Mouse (Mus musculus) monocyte, adult 2 months (primary cell): ENCODE measurements around the gene Zbtb16.

Experiments used
- DNase-seq, 2 experiments: peaks; one replicate each; pipeline ENCODE4 v3.0.0; 2022; ENCODE audit warnings: low spot score in 2 of 2, low read depth in 1 of 2

The Zbtb16 gene

GRCm38 (mm10) chr9:48803460-48804240 lies 32.4 kb downstream of the Zbtb16 start:
- DNase-seq = no peak

GRCm38 (mm10) chr9:48802374-48802773 lies 33.6 kb downstream of the Zbtb16 start:
- DNase-seq = no peak

- no peak for DNase-seq
Measured at GRCm38 (mm10) chr9:48801322-48801721, 34.7 kb downstream of the Zbtb16 start.

GRCm38 (mm10) chr9:48800627-48801026 lies 35.4 kb downstream of the Zbtb16 start:
- no peak for DNase-seq

- no peak for DNase-seq
Measured at GRCm38 (mm10) chr9:48798044-48798443, 38.0 kb downstream of the Zbtb16 start.

GRCm38 (mm10) chr9:48796267-48796822 lies 39.7 kb downstream of the Zbtb16 start:
- no peak for DNase-seq

GRCm38 (mm10) chr9:48795740-48796139 lies 40.3 kb downstream of the Zbtb16 start:
- no peak for DNase-seq

GRCm38 (mm10) chr9:48795095-48795494 lies 40.9 kb downstream of the Zbtb16 start:
- DNase-seq = no peak

GRCm38 (mm10) chr9:48794463-48794862 lies 41.6 kb downstream of the Zbtb16 start:
- DNase-seq = no peak

GRCm38 (mm10) chr9:48793638-48794188 lies 42.3 kb downstream of the Zbtb16 start:
- no peak for DNase-seq

GRCm38 (mm10) chr9:48790575-48790974 lies 45.4 kb downstream of the Zbtb16 start:
- no peak for DNase-seq

GRCm38 (mm10) chr9:48787906-48788410 lies 48.1 kb downstream of the Zbtb16 start:
- DNase-seq = no peak

- DNase-seq = no peak
Measured at GRCm38 (mm10) chr9:48787321-48787720, 48.7 kb downstream of the Zbtb16 start.

GRCm38 (mm10) chr9:48786814-48787213 lies 49.2 kb downstream of the Zbtb16 start:
- DNase-seq = no peak

- no peak for DNase-seq
Measured at GRCm38 (mm10) chr9:48784937-48785336, 51.1 kb downstream of the Zbtb16 start.

GRCm38 (mm10) chr9:48783292-48783691 lies 52.7 kb downstream of the Zbtb16 start:
- no peak for DNase-seq

- DNase-seq = no peak
Measured at GRCm38 (mm10) chr9:48782284-48783060, 53.5 kb downstream of the Zbtb16 start.

- no peak for DNase-seq
Measured at GRCm38 (mm10) chr9:48776268-48776667, 59.8 kb downstream of the Zbtb16 start.

GRCm38 (mm10) chr9:48775561-48775960 lies 60.5 kb downstream of the Zbtb16 start:
- no peak for DNase-seq

- no peak for DNase-seq
Measured at GRCm38 (mm10) chr9:48773710-48774109, 62.3 kb downstream of the Zbtb16 start.

- no peak for DNase-seq
Measured at GRCm38 (mm10) chr9:48773130-48773529, 62.9 kb downstream of the Zbtb16 start.

GRCm38 (mm10) chr9:48771504-48771903 lies 64.5 kb downstream of the Zbtb16 start:
- no peak for DNase-seq
